Mouse (Mus musculus) liver, embryonic 14.5 days (tissue): Measurements from ENCODE around the gene Prkd3. TPM values are rescaled to one million over a fixed set of nuclear protein-coding genes. Genes with fewer than 3 reads are reported as not detected.

ENCODE experiments used
- ATAC-seq: fragments of 200-750 bp; cut with Nextera tagmentation; 2 replicates; pipeline ENCODE4 v1.8.0; 2017; ENCODE audit warnings: moderate number of reproducible peaks, mild to moderate bottlenecking, moderate library complexity; ENCODE audit not compliant: insufficient read depth
- DNase-seq, 3 experiments: peaks; one replicate each; pipeline ENCODE4 v3.0.0-alpha.2; 2012 to 2013; ENCODE audit warnings: low read depth in 3 of 3, low spot score in 3 of 3
- H3K27ac ChIP-seq: fragments of 300-500 bp; sonication (generic); 2 replicates; pipeline ENCODE4 v1.5.1; 2014; ENCODE audit warnings: moderate library complexity, mild to moderate bottlenecking, control low read depth, inconsistent platforms
- H3K27me3 ChIP-seq: fragments of 300-500 bp; sonication (generic); 2 replicates; pipeline ENCODE4 v1.6.1; 2014; ENCODE audit warnings: mild to moderate bottlenecking, low read length, moderate library complexity; ENCODE audit not compliant: control insufficient read depth, insufficient read depth
- H3K36me3 ChIP-seq: fragments of 300-500 bp; sonication (generic); replicated peaks from 2 replicates; pipeline ENCODE4 v1.6.1; 2014; ENCODE audit warnings: low read depth; ENCODE audit not compliant: control insufficient read depth, insufficient read depth
- H3K4me1 ChIP-seq, 2 experiments: fragments of 200-500 bp in 1 of 2; fragments of 300-500 bp in 1 of 2; sonication (generic) in 1 of 2; replicated peaks; 2 replicates each; pipeline ENCODE4 v1.6.1; 2012 to 2014; ENCODE audit warnings: antibody characterized with exemption in 1 of 2, inconsistent platforms in 1 of 2, low read length in 1 of 2; ENCODE audit not compliant: control insufficient read depth in 2 of 2, insufficient read depth in 2 of 2
- H3K4me2 ChIP-seq: fragments of 300-500 bp; sonication (generic); 2 replicates; pipeline ENCODE4 v1.6.1; 2014; ENCODE audit warnings: low read depth, mild to moderate bottlenecking, control low read depth, moderate library complexity
- H3K4me3 ChIP-seq, 2 experiments: fragments of 200-500 bp in 1 of 2; fragments of 300-500 bp in 1 of 2; sonication (generic) in 1 of 2; 2 replicates each; pipeline ENCODE4 v1.5.1; 2012 to 2014; ENCODE audit warnings: low read depth in 2 of 2, low read length in 2 of 2, mild to moderate bottlenecking in 2 of 2, control low read depth in 1 of 2, inconsistent platforms in 1 of 2, moderate library complexity in 1 of 2; ENCODE audit not compliant: insufficient read depth in 1 of 2
- H3K9ac ChIP-seq: fragments of 300-500 bp; sonication (generic); replicated peaks from 2 replicates; pipeline ENCODE4 v1.6.1; 2014; ENCODE audit warnings: mild to moderate bottlenecking, control low read depth, moderate library complexity
- H3K9me3 ChIP-seq: fragments of 300-500 bp; sonication (generic); 2 replicates; pipeline ENCODE4 v1.6.1; 2016; ENCODE audit warnings: low read length, mixed read lengths; ENCODE audit not compliant: control insufficient read depth
- CTCF ChIP-seq: IDR thresholded peaks from 2 replicates; pipeline ENCODE4 v1.5.1; 2016; ENCODE audit warnings: antibody characterized with exemption, low read depth, control low read depth
- EP300 ChIP-seq: IDR thresholded peaks from 2 replicates; pipeline ENCODE4 v1.6.1; 2016; ENCODE audit warnings: antibody characterized with exemption, low read depth
- WGBS: fragments of 180-500 bp; shearing (Covaris S2); extraction: QIAGEN DNeasy Blood & Tissue Kit; methylation state at CpG from one replicate; pipeline ENCODE4 v1.1.7; 2014; ENCODE audit not compliant: insufficient replicate concordance; 5-methylcytosine and 5-hydroxymethylcytosine counted together
- polyA plus RNA-seq, 2 experiments: library from polyadenylated mRNA; depleted of rRNA in 1 of 2; stranded (reverse) in 1 of 2; unstranded in 1 of 2; fragments of >200 nt; fragmentation: Nextera tagmentation in 1 of 2; extraction: Ambion mirVana in 1 of 2; gene quantifications; 2 replicates each; pipeline versions ENCODE4 v1.2.1 to v1.2.3; 2012 to 2014

The Prkd3 gene
- polyA plus RNA-seq, 2 experiments = 6.0 TPM

GRCm38 (mm10) chr17:78942579-78942978 is 78.0 kb downstream of the Prkd3 start:
- no peak for ATAC-seq
- peaks cover 4% of the 10 kb centered on the region for H3K36me3 ChIP-seq
- 70% methylated on average over 11 of the region's 11 CpGs for WGBS

GRCm38 (mm10) chr17:78938927-78939326 is 81.7 kb downstream of the Prkd3 start:
- WGBS = 67% methylated on average over 4 of the region's 4 CpGs

More at GRCm38 (mm10) chr17:78942579-78942978, 78.0 kb downstream of the Prkd3 start:
- Histone ChIP-seq H3K27me3 (no peaks in the 10 kb centered on the region), H3K4me1 (peaks cover 3% of the 10 kb centered on the region in 2 experiments; a peak in 3 of 4 replicates), H3K9me3 (no peaks in the 10 kb centered on the region), H3K4me3 (no peak overlapping the region), H3K27ac (no peak overlapping the region), H3K9ac (no peak overlapping the region), H3K4me2 (no peak overlapping the region)
- no peak for DNase-seq
- TF ChIP-seq CTCF (no peak), EP300 (no peak)

DNA sequence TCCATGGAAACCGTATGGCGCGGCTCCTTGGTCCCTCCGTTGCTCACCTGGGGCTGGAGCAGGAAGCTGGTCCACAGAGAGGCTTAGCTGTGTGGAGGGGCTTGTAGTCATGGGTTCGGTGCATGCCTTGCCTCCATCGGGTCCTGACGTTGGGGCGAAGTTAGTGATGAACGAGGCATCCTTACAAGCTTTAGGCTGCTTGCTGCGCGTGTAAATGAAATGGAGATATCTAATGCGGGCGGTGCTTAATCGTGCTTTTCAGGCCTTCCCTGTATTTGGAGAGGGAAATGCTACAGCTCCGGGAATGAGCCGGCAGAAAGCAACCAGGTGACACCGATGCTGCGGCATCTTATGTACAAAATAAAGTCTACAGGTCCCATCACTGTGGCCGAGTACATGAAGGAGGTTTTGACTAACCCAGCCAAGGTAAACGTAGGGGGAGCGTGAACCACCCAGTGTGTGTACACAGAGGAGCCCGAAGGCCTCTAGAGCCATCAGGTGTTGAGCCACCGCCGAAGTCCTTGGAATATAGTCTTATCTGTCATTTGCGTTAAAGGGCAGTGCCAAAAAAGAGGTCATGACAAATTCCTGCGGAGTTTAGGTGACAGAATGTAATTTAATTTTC is 83.3 kb downstream of the Prkd3 start:
- Histone ChIP-seq H3K4me2 (peak overlapping the region; percentile 76), H3K4me3 (peak overlapping the region; percentile 90 to 97), H3K4me1 (peaks cover 7 to 12% of the 10 kb centered on the region in 2 experiments), H3K36me3 (peaks cover 22% of the 10 kb centered on the region), H3K9ac (peak overlapping the region; percentile 66), H3K9me3 (no peaks in the 10 kb centered on the region), H3K27ac (no peak overlapping the region; the same call in 1 of the 2 replicates), H3K27me3 (no peaks in the 10 kb centered on the region)
- TF ChIP-seq EP300 = no peak
- no peak for TF ChIP-seq CTCF
- ATAC-seq (peak; percentile 19; the same call in 1 of the 2 replicates), DNase-seq (no peak)
- 7% methylated on average over 26 of the region's 26 CpGs for WGBS

More at GRCm38 (mm10) chr17:78938927-78939326, 81.7 kb downstream of the Prkd3 start:
- Histone ChIP-seq H3K36me3 (peaks cover 15% of the 10 kb centered on the region), H3K9ac (no peak overlapping the region), H3K4me3 (no peak overlapping the region), H3K27ac (no peak overlapping the region), H3K4me2 (no peak overlapping the region), H3K4me1 (peaks cover 7 to 10% of the 10 kb centered on the region in 2 experiments), H3K9me3 (no peaks in the 10 kb centered on the region), H3K27me3 (no peaks in the 10 kb centered on the region)
- DNase-seq (no peak), ATAC-seq (no peak)
- TF ChIP-seq CTCF (no peak), EP300 (no peak)

- DNase-seq (peak; percentile 96 to 98 (median 97)), ATAC-seq (peak; percentile 99)
- TF ChIP-seq EP300 = no peak
- TF ChIP-seq CTCF = no peak
- H3K4me1 ChIP-seq = peaks cover 7 to 12% of the 10 kb centered on the region in 2 experiments
- no peaks in the 10 kb centered on the region for H3K9me3 ChIP-seq
- H3K27ac ChIP-seq = no peak within 1 kb of the TSS; the same call in 1 of the 2 replicates
- H3K27me3 ChIP-seq = no peaks in the 10 kb centered on the region
- peaks cover 28% of the 10 kb centered on the region for H3K36me3 ChIP-seq
- H3K4me2 ChIP-seq = peak within 1 kb of the TSS; percentile 76
- peak within 1 kb of the TSS; percentile 90 to 97 for H3K4me3 ChIP-seq
- WGBS = under 1% methylated on average over 45 of the region's 45 CpGs
- H3K9ac ChIP-seq = peak within 1 kb of the TSS; percentile 85
These were observed 84.0 kb downstream of the Prkd3 start, which contains the start of the genes Cebpz and Ndufaf7 for GRCm38 (mm10) chr17:78936466-78937228. Gene Cebpz, minus strand, starts transcription at chr17:78937066. Gene Ndufaf7, plus strand, starts transcription at chr17:78937136.

DNA sequence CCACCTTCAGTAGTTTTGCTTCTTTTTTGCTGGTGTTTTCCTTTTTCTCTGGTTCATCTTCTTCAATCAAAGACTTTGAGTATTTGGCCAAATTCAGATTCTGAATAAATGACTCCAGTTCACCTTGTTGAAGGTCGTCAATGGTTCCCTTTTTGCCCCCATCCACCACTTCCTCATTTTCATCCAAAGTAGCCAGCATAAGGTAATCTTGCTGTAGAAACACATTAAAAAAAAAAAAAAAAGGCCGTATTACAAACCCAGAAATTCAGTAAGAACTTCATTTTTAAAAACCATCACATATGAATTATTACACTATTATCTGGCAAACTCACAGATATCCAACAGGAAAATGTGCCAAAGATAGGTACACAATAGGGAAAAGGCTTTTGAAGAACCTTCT is 84.8 kb downstream of the Prkd3 start:
- Histone ChIP-seq H3K27me3 (no peaks in the 10 kb centered on the region), H3K4me2 (peak overlapping the region; percentile 76), H3K36me3 (peaks cover 36% of the 10 kb centered on the region), H3K27ac (no peak overlapping the region), H3K4me1 (peaks cover 7 to 12% of the 10 kb centered on the region in 2 experiments), H3K4me3 (peak overlapping the region; percentile 90 to 97; a peak in 3 of 4 replicates), H3K9ac (peak overlapping the region; percentile 85), H3K9me3 (no peaks in the 10 kb centered on the region)
- DNase-seq = no peak
- 31% methylated on average over 2 of the region's 2 CpGs for WGBS
- no peak for ATAC-seq
- TF ChIP-seq EP300 (no peak), CTCF (no peak)
